Mouse (Mus musculus): ENCODE data around the gene Hmga1b. TPM values are rescaled to one million over a fixed set of nuclear protein-coding genes. Genes with fewer than 3 reads are reported as not detected.

Gene Hmga1b
- total and polyA plus RNA-seq, 3 experiments: 190 to 633 TPM; not detected in 1

- no peak overlapping the region for H3K9ac ChIP-seq (ENCODE audit: control insufficient read depth, low read depth, low read length, poor library complexity, severe bottlenecking)
- peak; percentile 24 for DNase-seq (ENCODE audit: low read depth, low spot score)
- no peak overlapping the region for H3K4me3 ChIP-seq (ENCODE audit: control insufficient read depth in 1 of 2, insufficient read depth in 1 of 2, low read depth in 2 of 2, low read length in 2 of 2)
- no peak overlapping the region for H3K27ac ChIP-seq (ENCODE audit: control insufficient read depth, low read depth, low read length)
- no peaks in the 10 kb centered on the region for H3K9me3 ChIP-seq (replicated peaks; ENCODE audit: insufficient read depth, low read length)
- H3K79me2 ChIP-seq (ENCODE audit: control insufficient read depth, insufficient read depth, low read length, poor library complexity): peaks cover 23% of the 10 kb centered on the region
- H3K36me3 ChIP-seq (ENCODE audit: control insufficient read depth in 1 of 2, insufficient read depth in 2 of 2, low read length in 2 of 2): peaks cover 7% of the 10 kb centered on the region in 2 experiments
- TF ChIP-seq CHD1 (IDR thresholded peaks at IDR 0.05; ENCODE audit: low read depth, low read length) (no peak), POLR2AphosphoS2 (IDR thresholded peaks at IDR 0.05; ENCODE audit: low read length) (peak; percentile 76; the same call in 1 of the 2 replicates), ZMIZ1 (IDR thresholded peaks at IDR 0.05; ENCODE audit: low read depth, low read length) (peak; percentile 8; the same call in 1 of the 2 replicates), POLR2A (IDR thresholded peaks at IDR 0.05; ENCODE audit: control insufficient read depth in 1 of 2, insufficient read depth in 1 of 2, low read depth in 1 of 2, low read length in 2 of 2, poor library complexity in 1 of 2) (peak in 1 of 2 experiments; percentile 61; a peak in 2 of 4 replicates)
- no peaks in the 10 kb centered on the region for H3K27me3 ChIP-seq (ENCODE audit: control insufficient read depth in 1 of 2, insufficient read depth in 2 of 2, low read length in 2 of 2)
- peaks cover 0 to 12% of the 10 kb centered on the region in 2 experiments; a peak in 1 of 4 replicates for H3K4me1 ChIP-seq (ENCODE audit: control insufficient read depth in 1 of 2, insufficient read depth in 2 of 2, low read length in 2 of 2)
Measured at GRCm38 (mm10) chr11:120789355-120789754, 26.8 kb downstream of the Hmga1b start.

- no peak overlapping the region for H3K27ac ChIP-seq (ENCODE audit: control insufficient read depth, low read depth, low read length)
- TF ChIP-seq POLR2A (IDR thresholded peaks at IDR 0.05; ENCODE audit: control insufficient read depth in 1 of 2, insufficient read depth in 1 of 2, low read depth in 1 of 2, low read length in 2 of 2, poor library complexity in 1 of 2) (peak in 1 of 2 experiments; percentile 45; a peak in 1 of 4 replicates), ZMIZ1 (IDR thresholded peaks at IDR 0.05; ENCODE audit: low read depth, low read length) (no peak), SMC3 (IDR thresholded peaks at IDR 0.05; ENCODE audit: low read depth, low read length) (peak; percentile 48), MYB (IDR thresholded peaks at IDR 0.05; ENCODE audit: low read depth, low read length) (no peak), POLR2AphosphoS2 (IDR thresholded peaks at IDR 0.05; ENCODE audit: low read length) (0 out of 2 replicates have a peak, but pooled peaks have one; percentile 3), NELFE (IDR thresholded peaks at IDR 0.05; ENCODE audit: low read depth, low read length) (no peak), RAD21 (IDR thresholded peaks at IDR 0.05; ENCODE audit: low read depth, low read length) (peak; percentile 17), CTCF (IDR thresholded peaks at IDR 0.05 in 2 of 3, conservative IDR thresholded peaks at IDR 0.05 in 1 of 3; ENCODE audit: control insufficient read depth in 1 of 3, insufficient read depth in 1 of 3, low read depth in 2 of 3, low read length in 3 of 3, poor library complexity in 1 of 3, severe bottlenecking in 1 of 3) (peak in 2 of 3 experiments; percentile 25 to 51; a peak in 4 of 6 replicates)
- H3K79me2 ChIP-seq (ENCODE audit: control insufficient read depth, insufficient read depth, low read length, poor library complexity): peaks cover 23% of the 10 kb centered on the region
Measured at GRCm38 (mm10) chr11:120789810-120790209, 27.2 kb downstream of the Hmga1b start.

GRCm38 (mm10) chr11:120792652-120793051 is 30.1 kb downstream of the Hmga1b start:
- TF ChIP-seq JUND (IDR thresholded peaks at IDR 0.05; ENCODE audit: low read depth, low read length): no peak
- TF ChIP-seq CHD1 (IDR thresholded peaks at IDR 0.05; ENCODE audit: low read depth, low read length): no peak
- no peak for TF ChIP-seq GABPA (IDR thresholded peaks at IDR 0.05; ENCODE audit: low read depth, low read length)
- no peak for TF ChIP-seq BHLHE40 (IDR thresholded peaks at IDR 0.05; ENCODE audit: borderline replicate concordance, low read depth, low read length)
- TF ChIP-seq E2F4 (IDR thresholded peaks at IDR 0.05; ENCODE audit: borderline replicate concordance, low read depth, low read length): no peak
- no peak for TF ChIP-seq NRF1 (IDR thresholded peaks at IDR 0.05; ENCODE audit: insufficient read depth, low read depth, low read length, poor library complexity, severe bottlenecking)
- no peak for TF ChIP-seq TAL1 (IDR thresholded peaks at IDR 0.05; ENCODE audit: low read length)
- no peak for TF ChIP-seq HCFC1 (IDR thresholded peaks at IDR 0.05; ENCODE audit: low read depth, low read length)
- TF ChIP-seq RAD21 (IDR thresholded peaks at IDR 0.05; ENCODE audit: low read depth, low read length): no peak
- no peak for TF ChIP-seq USF1 (IDR thresholded peaks at IDR 0.05; ENCODE audit: low read depth, low read length)
- TF ChIP-seq TBP (IDR thresholded peaks at IDR 0.05; ENCODE audit: low read depth, low read length): no peak
- no peak for TF ChIP-seq ZNF384 (IDR thresholded peaks at IDR 0.05; ENCODE audit: low read depth, low read length)
- no peak for TF ChIP-seq UBTF (IDR thresholded peaks at IDR 0.05; ENCODE audit: borderline replicate concordance, insufficient read depth, low read depth, low read length)
- TF ChIP-seq ZMIZ1 (IDR thresholded peaks at IDR 0.05; ENCODE audit: low read depth, low read length): no peak
- no peak; a peak in 1 of 4 replicates for TF ChIP-seq POLR2A (IDR thresholded peaks at IDR 0.05; ENCODE audit: control insufficient read depth in 1 of 2, insufficient read depth in 1 of 2, low read depth in 1 of 2, low read length in 2 of 2, poor library complexity in 1 of 2)
- no peak for TF ChIP-seq CHD2 (IDR thresholded peaks at IDR 0.05; ENCODE audit: low read length)
- TF ChIP-seq KAT2A (conservative IDR thresholded peaks at IDR 0.05; ENCODE audit: low read depth, low read length): no peak
- TF ChIP-seq RCOR1 (IDR thresholded peaks at IDR 0.05; ENCODE audit: low read depth, low read length): no peak
- TF ChIP-seq MAZ (IDR thresholded peaks at IDR 0.05; ENCODE audit: low read depth, low read length): no peak
- H3K36me3 ChIP-seq (ENCODE audit: control insufficient read depth in 1 of 2, insufficient read depth in 2 of 2, low read length in 2 of 2): peaks cover 7 to 12% of the 10 kb centered on the region in 2 experiments
- no peak overlapping the region for H3K27ac ChIP-seq (ENCODE audit: control insufficient read depth, low read depth, low read length)

More at GRCm38 (mm10) chr11:120789810-120790209, 27.2 kb downstream of the Hmga1b start:
- H3K9ac ChIP-seq (ENCODE audit: control insufficient read depth, low read depth, low read length, poor library complexity, severe bottlenecking): no peak overlapping the region
- H3K27me3 ChIP-seq (ENCODE audit: control insufficient read depth in 1 of 2, insufficient read depth in 2 of 2, low read length in 2 of 2): no peaks in the 10 kb centered on the region
- H3K4me1 ChIP-seq (ENCODE audit: control insufficient read depth in 1 of 2, insufficient read depth in 2 of 2, low read length in 2 of 2): peaks cover 0 to 14% of the 10 kb centered on the region in 2 experiments; a peak in 1 of 4 replicates
- DNase-seq (ENCODE audit: low read depth, low spot score): peak; percentile 58
- no peak overlapping the region for H3K4me3 ChIP-seq (ENCODE audit: control insufficient read depth in 1 of 2, insufficient read depth in 1 of 2, low read depth in 2 of 2, low read length in 2 of 2)
- no peaks in the 10 kb centered on the region for H3K9me3 ChIP-seq (replicated peaks; ENCODE audit: insufficient read depth, low read length)
- H3K36me3 ChIP-seq (ENCODE audit: control insufficient read depth in 1 of 2, insufficient read depth in 2 of 2, low read length in 2 of 2): peaks cover 7% of the 10 kb centered on the region in 2 experiments

More at GRCm38 (mm10) chr11:120792652-120793051, 30.1 kb downstream of the Hmga1b start:
- H3K9me3 ChIP-seq (replicated peaks; ENCODE audit: insufficient read depth, low read length): no peaks in the 10 kb centered on the region
- DNase-seq (ENCODE audit: low read depth, low spot score): no peak
- H3K4me3 ChIP-seq (ENCODE audit: control insufficient read depth in 1 of 2, insufficient read depth in 1 of 2, low read depth in 2 of 2, low read length in 2 of 2): no peak overlapping the region
- no peaks in the 10 kb centered on the region for H3K27me3 ChIP-seq (ENCODE audit: control insufficient read depth in 1 of 2, insufficient read depth in 2 of 2, low read length in 2 of 2)
- no peak overlapping the region for H3K9ac ChIP-seq (ENCODE audit: control insufficient read depth, low read depth, low read length, poor library complexity, severe bottlenecking)
- H3K79me2 ChIP-seq (ENCODE audit: control insufficient read depth, insufficient read depth, low read length, poor library complexity): peaks cover 20% of the 10 kb centered on the region
- H3K4me1 ChIP-seq (ENCODE audit: control insufficient read depth in 1 of 2, insufficient read depth in 2 of 2, low read length in 2 of 2): peaks cover 5 to 14% of the 10 kb centered on the region in 2 experiments; a peak in 3 of 4 replicates

Data from MEL (cell line).